Mouse (Mus musculus) A20 (cell line): ENCODE measurements around the gene Camk2g.

Source experiments
- DNase-seq: peaks from one replicate; pipeline ENCODE4 v3.0.0-alpha.2; 2011; ENCODE audit warnings: low read depth, low spot score

Camk2g gene

DNA sequence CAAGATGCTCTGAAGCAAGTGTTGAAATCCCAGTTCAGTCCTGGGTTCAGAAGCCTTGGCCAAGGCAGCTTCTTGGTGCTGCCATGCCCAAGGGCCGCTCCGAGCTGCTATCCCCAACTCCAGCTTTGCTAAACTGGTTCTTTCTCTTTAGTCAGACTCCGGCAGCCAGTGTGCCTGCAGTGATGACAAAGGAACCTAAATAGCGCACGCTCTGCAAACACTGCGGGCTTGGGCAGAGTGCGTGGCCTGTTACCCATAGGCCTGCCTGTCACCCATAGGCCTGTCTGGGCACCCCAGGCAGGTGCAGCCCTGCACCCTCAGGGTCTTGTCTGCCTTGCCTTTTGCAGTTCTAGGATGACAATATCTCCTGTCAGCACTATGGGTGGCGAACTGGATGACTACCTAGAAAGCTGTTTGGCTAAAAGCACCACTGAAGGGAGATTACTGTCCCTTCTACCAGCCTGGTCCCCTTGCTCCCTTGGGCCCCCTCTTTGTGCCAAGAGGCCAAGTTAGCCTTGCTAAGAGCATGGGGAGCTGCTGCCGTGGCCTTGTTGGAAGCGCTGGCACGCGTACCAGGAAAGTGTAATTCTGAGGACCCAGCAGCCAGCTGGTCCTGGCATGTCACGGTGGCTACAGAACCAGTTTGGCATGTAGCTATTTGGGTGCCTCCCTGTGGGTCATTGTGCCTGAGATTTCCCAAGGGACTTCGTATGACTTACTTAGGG lies 12.4 kb upstream of the Camk2g start:
- no peak for DNase-seq

DNA sequence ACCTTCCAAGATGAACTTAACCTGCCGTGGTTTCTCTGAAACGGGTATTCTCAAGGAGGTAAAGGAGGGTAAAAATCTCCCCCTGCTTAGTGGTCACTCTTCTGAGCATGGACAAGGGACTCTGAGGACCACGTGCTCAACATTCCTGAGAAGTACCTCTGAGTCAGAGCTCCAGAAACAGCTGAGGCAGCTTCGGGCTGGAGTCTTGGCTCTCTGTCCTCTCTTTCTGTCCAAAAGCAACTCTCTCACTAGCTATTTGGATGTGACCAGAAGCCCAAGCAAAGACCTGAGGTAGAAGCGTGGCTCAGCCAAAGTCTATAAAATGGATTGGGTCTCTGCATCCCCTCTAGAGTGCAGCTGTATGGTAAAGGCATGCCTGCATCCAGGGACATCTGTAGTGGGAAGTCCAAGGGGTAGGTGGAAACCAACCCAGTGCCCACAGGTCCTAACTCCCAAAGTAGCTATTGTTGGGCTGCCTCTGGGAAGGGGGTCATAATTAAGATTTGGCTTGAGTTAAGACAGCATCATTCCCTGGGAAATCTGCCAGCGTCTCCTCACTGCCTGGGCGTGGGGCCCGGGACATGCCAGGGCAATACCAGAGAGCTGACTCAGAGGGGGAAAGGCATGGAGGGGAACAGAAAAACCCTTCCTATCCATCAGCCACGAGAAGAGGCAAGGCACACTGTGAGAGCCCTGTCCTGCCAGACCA lies 11.2 kb upstream of the Camk2g start:
- DNase-seq = no peak

GRCm38 (mm10) chr14:20804481-20804880 lies 10.6 kb upstream of the Camk2g start:
- no peak for DNase-seq

- DNase-seq = peak; percentile 73
Measured at GRCm38 (mm10) chr14:20803606-20803938, 9.7 kb upstream of the Camk2g start.

- no peak for DNase-seq
Measured at GRCm38 (mm10) chr14:20802926-20803605, 9.2 kb upstream of the Camk2g start.

GRCm38 (mm10) chr14:20798761-20799160 lies 4.9 kb upstream of the Camk2g start:
- peak; percentile 88 for DNase-seq

- no peak for DNase-seq
Measured at GRCm38 (mm10) chr14:20798300-20798699, 4.4 kb upstream of the Camk2g start.

GRCm38 (mm10) chr14:20796643-20797042 lies 2.8 kb upstream of the Camk2g start:
- DNase-seq = no peak

- DNase-seq = no peak
Measured at GRCm38 (mm10) chr14:20796170-20796569, 2.3 kb upstream of the Camk2g start.

DNA sequence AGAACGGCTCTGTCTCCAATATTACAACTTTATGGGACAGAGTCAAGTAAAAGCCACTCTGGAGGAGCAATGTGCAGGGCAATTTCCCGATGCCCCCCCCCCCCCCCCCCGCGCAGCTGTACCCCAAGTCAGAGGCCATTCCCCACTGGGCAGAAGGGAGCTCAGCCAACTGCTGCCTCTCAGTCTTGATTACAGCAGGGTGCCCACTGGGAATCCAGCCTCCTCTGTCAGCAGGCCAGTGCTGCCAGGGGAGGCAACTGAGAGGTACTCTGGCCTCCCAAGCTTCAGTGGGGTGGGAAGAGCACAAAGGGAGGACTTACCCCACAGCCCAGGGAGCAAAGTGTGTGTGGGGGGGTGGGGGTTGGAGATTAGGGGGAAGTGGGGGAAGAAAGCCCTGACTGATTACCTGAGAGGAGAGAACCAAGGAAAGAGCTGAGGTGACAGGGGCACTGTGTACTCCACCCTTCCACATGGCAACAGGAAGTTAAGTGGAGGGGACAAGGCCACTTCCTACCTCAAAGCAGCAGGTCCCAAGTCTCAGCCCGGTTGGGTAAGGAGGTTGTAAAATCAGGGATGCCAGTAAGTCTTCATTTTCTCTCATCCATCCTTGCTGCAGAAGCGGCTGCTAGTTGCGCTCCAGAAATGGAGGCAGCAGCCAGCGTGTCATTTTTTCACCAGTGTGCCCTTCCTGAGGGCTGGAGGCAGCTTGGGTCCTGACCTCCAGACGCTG lies 1.7 kb upstream of the Camk2g start:
- no peak for DNase-seq

GRCm38 (mm10) chr14:20794589-20794988 lies 701 bp upstream of the Camk2g start:
- peak; percentile 69 for DNase-seq

GRCm38 (mm10) chr14:20792922-20793757 lies 748 bp downstream of the Camk2g start:
- peak; percentile 40 for DNase-seq

GRCm38 (mm10) chr14:20792243-20792921 lies 1.5 kb downstream of the Camk2g start:
- DNase-seq = no peak

DNA sequence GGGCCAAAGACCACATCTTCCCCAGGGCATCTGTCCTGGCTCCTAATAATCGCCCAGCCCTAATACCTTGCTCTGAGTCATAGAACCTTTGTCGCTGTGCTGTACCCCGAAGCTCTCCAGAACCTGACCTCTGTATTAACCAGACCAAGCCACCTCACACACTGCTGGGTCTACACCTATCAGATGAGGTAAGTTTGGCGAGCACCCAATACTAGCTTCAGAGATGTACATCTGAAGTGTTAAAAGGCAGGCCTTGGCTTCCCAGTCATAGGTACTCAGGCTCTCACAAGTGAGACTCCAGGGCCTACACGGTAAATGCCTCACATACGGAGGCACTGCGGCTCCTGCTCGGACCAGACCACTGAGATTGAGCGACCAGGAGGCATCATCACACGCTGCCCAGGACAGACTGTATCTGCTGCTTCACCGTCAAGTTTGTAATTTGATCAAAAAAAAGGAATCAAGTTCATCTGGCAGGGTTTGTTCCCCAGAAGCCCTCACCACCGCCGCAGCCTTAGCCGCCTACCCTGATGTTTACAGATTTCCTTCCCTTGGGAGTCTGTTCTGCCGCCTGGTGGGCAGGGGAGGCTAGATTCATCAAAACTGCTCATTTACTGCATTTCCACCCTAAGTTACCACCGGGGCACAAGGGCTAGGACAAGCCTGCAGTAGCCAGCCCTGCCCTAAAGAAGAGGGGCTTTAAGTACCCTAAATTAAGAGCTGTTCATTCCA lies 2.2 kb downstream of the Camk2g start:
- no peak for DNase-seq

DNA sequence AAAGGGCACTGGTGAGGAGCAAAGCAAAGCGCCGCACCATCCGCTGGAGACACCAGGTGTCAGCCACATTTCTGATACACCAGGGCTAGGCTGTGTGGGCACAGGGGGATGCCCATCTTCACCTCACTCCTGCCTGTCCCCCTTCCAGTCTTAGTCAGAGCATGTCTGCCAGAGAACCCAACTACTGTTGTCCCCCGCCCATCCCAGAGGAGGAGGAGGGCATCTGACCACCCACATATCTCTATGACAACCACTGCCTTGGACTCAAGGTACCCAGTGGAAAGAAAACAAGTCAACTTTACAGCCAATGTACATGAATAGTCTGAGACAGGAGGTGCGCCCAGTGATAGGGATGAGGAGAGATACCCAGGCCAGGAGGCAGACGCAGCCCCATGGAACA lies 2.9 kb downstream of the Camk2g start:
- DNase-seq = no peak

DNA sequence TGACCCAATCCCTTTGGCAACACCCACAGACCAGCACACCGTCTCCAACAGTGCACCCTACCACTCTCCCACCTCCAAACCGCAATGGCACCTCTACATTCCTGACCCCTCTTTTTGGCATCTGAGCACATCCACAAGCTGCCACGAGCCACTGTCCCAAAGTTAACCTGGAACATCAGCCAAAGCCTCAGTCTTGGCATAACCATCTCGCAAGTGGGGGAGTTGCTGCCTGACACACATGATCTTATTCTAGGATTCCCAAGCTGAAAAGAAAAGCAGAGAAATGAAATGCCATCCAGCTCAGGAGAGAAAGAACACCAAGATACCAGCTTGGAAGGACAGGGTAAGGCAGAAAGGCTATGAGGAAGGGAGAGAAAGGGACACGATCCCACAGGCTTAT lies 3.4 kb downstream of the Camk2g start:
- no peak for DNase-seq

DNA sequence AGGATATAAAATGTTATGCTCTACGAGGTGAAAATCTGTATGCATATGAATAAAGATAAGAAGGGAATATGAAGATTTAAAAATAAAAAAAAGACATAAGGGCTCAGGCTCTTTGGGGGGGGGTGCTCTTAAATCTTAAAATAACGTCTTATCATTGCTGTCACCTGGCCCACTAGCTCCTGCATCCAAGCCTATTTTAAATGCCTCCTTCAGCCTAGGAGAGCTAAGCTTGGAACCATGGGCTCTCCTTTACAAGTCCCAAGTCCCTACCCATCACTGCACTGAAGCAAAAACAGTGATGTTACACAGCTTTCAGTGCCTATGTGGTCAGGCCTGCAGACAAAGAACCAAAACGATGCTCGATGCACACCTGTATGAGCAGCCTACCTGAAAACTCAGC lies 4.3 kb downstream of the Camk2g start:
- DNase-seq = no peak

DNA sequence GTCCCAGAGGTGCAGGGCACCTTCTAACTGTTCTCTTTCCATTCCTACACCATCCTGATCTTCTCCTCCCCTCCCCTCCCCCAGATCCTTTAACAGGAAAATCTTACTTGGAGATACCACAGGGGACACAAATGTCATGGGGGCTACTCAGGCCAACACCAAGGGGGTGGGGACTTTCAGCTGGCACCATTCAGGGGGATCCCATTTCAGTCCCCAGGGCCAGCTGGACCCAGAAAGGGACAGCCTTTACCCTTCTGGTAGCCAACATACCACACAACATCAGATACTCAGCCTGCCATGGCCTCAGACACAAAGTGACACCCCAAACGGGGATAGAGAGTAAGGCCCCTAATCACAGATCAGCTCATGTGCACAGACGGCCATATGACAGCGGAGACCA lies 5.7 kb downstream of the Camk2g start:
- no peak for DNase-seq

GRCm38 (mm10) chr14:20786611-20787015 lies 7.3 kb downstream of the Camk2g start:
- DNase-seq = no peak

DNA sequence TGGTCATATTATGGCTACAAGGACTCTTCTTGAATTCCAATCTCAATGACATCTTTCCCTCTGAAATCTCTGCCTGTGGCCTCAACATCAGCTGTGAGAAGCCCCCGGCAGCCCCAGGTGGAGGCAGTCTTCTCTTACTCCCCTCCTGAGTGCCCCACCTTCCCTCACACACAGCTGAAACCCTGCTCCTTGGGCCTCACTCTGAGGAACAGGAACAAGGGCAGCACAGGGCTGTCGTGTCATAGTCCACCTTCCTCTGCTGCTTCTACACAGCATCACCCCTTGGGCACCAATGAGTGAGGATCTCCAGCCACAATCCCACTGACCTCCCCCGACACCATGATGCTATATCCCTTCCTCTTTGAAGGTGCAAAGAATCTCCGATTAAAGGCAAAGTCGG lies 7.9 kb downstream of the Camk2g start:
- no peak for DNase-seq
